Mouse (Mus musculus) heart, embryonic 11.5 days (tissue): Measurements from ENCODE around the gene 5530401A14Rik. TPM values are rescaled to one million over a fixed set of nuclear protein-coding genes. Genes with fewer than 3 reads are reported as not detected.

Source experiments
- polyA plus RNA-seq: library from polyadenylated mRNA; unstranded; fragments of >200 nt; fragmentation: Nextera tagmentation; extraction: Ambion mirVana; gene quantifications from 2 replicates; pipeline ENCODE4 v1.2.1, GENCODE M21; 2014

Gene 5530401A14Rik
- polyA plus RNA-seq, 1 experiment from 2014 or later, result 0.06 TPM

Other genes starting within 250 kb of the 5530401A14Rik start
- 0.21 and 0.25 TPM in 2 replicates for gene Asic2, start 107.8 kb downstream of the 5530401A14Rik start, polyA plus RNA-seq
- 6.8 and 8.2 TPM in 2 replicates for gene Ccl2, start 174.9 kb downstream of the 5530401A14Rik start, polyA plus RNA-seq
- gene Gm17268, start 177.9 kb downstream of the 5530401A14Rik start, polyA plus RNA-seq, result not detected in 2 replicates
- 2.0 and 2.8 TPM in 2 replicates for gene Ccl7, start 185.0 kb downstream of the 5530401A14Rik start, polyA plus RNA-seq
- not detected in 2 replicates for gene Ccl11, start 197.2 kb downstream of the 5530401A14Rik start, polyA plus RNA-seq
- 0.62 and 0.66 TPM in 2 replicates for gene Ccl12, start 241.2 kb downstream of the 5530401A14Rik start, polyA plus RNA-seq